Mouse (Mus musculus) left cerebral cortex, adult 11 months (tissue): ENCODE measurements around the gene Gps1.
"Not testable (repeated sequence)": the region's sequence is repeated elsewhere in the genome, so short reads cannot be mapped to it uniquely, and the experiment has no call there.

Experiments
- DNase-seq: peaks from one replicate; pipeline ENCODE4 v3.0.0; 2022; ENCODE audit warnings: low spot score

Gps1 gene

DNA sequence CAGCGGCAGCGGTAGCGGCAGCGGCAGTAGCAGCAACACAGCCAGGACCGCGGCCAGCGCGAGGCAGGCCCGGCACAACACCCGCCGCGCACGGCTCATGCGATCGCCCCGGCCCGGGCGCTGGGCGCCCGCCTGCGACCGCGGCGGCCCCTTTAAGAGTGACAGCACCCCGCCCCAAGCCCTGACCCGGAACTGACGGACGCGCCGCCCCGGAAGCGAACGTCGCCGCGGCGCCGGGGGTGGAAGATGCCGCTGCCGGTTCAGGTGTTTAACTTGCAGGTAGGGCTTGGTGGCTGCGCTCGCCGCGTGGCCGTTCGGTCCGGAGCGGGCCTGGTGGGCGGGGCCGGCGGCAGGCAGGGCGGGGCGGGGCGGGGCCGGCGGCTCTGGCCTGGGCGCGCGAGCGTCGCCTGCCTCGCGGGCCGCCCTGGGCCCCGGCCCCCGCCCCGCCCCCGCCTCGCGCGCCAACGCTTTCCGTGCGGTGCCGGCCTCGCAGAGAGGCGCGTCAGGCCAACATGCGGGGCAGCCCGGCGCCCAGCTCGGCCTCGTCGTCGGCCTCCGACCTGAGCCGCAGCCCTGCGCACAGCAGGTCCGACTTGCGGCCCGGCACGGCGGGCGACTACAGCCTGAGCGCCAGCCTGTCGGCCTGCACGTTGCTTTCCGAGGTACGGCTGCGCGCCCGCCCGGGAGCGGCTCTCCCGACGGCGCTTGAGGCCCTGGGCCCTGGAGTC lies at the start of gene Gps1, which contains the start of gene Rfng:
Gene Gps1 (plus strand): TSS at position 209 of the 728 bp plus-strand sequence.
Gene Rfng (minus strand): TSS at position 144 of the 728 bp plus-strand sequence.
- DNase-seq = peak; percentile 62

DNA sequence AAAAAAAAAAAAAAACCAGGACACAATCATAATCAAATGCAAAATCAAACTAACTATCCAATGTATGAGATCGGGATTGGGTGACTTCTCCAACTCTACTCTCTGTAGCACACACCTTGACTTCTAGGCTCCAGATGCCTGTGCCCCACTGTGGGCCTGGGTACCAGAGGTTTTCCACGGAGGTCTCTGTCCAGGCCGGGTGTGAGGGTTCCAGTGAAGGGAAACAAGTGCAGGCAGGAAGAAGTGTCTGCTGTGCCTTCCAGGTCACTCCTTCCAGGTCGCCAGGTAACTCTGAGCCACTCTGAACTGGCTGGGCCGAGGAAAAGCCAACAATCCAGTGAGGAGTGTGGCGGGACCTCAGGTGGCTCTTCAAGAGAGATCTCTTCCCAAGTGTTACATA lies 47.6 kb upstream of the Gps1 start:
- no peak for DNase-seq

DNA sequence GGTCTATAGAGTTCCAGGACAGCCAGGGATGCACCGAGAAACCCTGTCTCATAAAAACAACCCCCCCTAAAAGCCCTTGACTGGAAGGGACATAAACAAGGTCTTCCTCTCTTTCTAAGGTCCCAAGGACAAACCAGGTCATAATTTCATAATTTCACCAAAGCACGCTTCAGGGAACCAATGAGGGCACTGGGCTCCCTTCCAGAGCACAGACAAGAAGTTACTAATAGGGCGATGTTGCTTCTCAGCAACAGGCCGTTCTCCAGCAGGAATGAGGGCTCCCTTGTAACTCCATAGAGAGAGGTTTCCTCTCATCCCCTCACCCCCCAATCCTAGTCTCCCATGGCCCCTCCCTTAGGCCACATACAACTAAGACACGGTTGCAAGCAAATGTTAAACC lies 43.1 kb upstream of the Gps1 start:
- no peak for DNase-seq

DNA sequence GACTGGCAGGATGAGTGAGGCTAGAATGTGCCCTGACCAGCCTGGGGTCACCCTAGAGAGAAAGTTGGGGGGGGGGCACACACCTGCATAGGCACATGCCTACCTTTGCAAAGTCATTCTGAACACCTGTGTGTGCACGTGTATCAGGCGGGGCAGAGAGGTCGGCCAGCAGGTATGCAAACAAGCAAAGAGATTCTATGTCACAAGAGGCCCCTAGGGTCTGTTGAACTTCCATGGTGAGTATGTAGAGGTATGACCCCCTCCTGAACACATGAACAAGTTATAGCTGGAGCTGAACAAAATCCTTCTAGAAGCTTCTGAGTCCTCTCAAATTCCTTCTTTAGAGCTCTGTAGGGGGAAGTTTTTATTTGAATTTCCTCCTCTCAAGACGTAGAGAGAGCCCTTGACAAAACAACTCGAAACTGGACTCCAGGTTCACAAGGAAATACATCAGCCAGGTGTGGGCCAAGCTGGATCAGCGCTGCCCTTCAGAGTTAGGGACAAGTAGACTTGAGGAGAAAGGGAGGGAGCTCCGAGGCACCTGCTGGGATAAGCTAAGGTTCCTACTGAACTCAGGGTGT lies 39.9 kb upstream of the Gps1 start:
- DNase-seq = no peak

DNA sequence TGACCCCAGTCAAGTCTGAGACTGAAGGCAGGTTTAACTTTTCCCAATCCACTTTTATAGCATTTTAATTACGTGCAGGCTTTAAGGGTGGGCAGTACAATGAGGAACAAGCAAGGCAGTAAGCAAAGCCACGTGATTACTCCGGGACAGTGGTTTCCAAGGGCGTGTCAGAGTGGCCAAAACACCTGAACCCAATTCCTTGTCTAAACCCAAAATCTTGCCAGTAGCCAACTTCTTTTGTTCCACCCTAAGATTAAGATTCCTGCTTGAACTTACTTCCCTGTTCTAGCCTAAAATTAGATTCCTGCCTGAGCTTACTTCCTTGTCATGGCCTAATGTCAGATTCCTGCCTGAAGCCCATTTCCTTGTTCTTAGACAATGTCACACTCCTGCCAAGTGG lies 36.1 kb upstream of the Gps1 start:
- no peak for DNase-seq

DNA sequence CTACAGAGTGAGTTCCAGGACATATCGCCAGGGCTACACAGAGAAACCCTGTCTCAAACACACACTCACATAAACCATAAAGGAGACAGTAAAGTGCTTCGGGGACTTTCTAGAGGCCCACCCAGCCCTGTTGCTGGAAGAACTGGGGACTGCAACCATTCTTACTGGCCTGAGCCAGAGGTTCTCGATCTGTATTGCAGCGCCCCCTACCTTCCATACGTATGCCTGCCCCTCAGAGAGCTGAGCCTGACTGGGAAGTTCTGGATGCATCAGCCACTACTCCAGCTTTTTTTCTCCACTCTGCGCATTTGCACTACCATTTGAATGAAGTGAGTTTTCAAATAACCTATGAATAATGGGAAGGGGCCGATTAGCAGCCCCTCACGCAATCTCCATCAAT lies 34.6 kb upstream of the Gps1 start:
- DNase-seq = no peak

DNA sequence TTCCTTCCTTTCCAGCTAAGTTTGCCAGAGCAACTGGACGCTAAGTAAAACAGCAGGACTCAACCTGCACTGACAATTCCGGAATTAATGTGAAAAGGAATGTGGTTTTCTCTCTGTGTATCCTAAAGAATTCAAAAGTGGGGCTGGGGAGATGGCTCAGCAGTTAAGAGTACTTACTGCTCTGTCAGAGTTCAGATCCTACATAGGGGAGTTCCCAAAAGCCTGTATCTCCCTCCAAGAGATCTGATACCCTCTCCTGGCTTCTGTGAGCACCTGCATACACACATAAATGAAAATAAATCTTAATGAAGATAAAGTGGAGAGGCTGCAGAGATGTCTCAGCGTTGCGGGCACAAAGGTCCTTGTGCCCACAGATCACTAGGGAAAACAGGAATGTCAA lies 32.5 kb upstream of the Gps1 start:
- DNase-seq = no peak

DNA sequence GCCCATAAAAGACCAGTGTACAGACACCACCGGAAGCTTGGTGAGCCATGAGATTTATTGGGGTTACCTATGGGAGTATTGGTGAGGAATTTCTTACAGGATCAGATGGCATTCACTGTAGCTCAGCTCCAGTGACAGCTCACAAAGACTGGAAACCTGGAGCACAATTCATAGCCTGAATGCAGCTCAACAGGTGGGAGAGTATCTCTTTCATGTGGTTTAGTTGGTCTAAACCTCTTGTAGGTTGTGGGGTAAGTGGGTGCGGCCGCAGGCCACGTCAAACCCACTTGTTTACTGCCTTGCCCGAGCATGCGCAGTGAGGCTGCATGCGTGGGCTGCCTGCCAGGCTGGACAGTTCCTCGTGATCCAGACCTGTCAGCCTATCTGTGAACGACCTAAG lies 23.8 kb upstream of the Gps1 start:
- DNase-seq = no peak

DNA sequence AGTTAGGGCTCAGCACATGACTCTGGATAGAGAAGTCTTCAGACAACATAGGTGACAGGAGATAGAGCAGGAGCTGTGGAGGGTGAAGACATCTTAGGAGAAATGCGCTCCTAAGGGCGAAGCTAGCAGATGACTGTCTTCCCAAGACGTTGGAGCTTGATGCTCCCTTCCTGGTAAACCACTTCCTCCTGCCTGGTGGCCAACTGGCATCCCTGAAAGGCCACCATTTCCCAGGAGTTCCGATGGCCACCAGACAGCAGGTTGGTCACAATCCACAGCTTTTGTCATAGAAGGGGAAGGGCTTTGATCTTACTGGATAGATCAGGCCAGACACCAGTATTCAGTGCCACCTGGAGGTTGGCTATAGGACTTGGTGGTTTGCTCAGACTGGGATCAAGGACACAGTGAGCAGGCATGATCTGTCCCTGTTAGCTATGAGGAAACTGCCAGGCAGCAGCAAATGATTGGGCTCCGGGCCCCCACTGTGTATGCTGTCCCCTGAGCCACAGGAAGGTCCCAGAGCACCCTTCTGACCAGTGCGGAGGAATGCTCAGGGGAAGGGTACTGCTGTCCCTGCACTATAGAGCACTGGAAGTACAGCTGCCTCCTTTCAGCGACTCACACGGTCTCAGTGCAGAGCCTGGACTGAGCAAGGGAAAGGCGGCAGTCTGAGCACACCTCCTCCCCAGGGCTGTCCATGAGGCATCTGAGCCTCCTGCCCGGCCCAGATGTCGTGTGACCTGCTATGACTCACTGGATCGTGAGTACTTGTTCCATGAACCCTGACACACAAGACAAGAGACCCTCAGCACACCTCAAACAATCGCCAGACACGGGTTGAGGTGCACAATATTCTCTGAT lies 22.0 kb upstream of the Gps1 start:
- DNase-seq = no peak

DNA sequence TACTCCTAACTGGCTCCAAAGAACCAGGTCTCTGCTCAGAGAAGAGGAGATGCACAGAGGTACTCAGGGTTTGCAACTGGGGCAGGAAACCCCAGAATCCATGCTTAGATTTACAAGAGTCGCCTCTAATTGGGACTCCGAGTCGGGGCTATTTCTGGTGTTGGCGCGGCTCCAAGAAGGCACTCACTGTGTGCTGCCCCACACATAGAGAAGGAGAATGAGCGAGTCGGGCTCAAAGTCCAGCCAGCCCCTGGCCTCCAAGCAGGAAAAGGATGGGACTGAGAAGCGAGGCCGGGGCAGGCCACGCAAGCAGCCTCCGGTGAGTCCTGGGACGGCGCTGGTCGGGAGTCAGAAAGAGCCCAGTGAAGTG lies 21.4 kb upstream of the Gps1 start, which contains the start of gene Hmga1b:
Gene Hmga1b (plus strand): TSS at position 123 of the 370 bp plus-strand sequence.
- DNase-seq = not testable (repeated sequence)

DNA sequence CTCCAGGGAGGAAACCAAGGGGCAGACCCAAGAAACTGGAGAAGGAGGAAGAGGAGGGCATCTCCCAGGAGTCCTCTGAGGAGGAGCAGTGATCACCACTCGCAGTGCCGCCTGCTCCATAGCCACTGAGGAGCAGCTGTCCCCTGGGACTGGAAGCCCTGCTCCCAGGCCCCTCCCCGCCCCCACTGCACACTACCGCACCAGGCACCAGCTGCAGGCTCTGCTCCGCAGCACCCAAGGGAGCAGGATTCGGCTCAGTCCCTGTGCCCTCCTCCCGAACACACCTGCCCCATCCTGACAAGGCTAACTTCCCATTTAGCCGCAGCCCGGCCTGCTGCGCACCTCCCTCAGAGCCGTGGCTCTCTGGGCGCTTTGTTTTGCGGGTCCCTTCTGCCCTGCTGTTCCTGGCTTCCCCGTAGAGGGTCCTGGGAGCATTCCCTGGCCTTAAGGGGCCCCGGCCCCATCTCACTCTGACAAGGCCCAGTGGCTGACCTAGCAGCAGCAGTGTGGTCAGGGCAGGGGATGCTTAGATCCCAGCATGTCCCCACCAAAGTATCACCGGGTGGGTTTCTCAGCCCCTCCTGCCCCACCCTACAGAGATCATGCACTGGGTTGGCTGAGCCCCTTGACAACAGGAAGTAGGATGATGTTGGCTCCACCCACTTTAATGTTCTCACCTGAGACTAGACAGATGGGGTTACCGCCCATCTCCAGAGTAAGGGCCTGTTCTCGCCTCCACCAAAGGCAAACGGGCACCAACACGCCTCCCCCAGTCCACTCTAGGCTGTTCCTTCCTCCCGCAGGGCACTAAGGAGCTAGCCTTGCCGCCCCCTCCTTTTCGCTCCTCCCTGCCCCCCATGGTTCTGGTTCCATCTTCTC lies 20.7 kb upstream of the Gps1 start:
- DNase-seq = not testable (repeated sequence)

DNA sequence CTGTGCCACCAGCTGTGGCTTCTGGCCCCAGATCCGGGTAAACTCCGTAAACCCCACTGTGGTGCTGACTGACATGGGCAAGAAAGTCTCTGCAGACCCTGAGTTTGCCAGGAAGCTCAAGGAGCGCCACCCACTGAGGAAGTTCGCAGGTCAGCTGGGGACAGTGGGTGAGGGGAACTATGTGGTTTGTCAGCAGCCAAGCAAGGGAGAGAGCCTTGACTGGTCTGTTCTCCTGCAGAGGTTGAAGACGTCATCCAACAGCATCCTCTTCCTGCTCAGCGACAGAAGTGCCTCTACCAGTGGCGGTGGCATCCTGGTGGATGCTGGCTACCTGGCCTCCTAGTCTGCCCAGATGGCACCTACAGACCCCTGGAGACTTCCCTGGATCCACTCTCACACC lies 17.0 kb upstream of the Gps1 start:
- DNase-seq = not testable (repeated sequence)

DNA sequence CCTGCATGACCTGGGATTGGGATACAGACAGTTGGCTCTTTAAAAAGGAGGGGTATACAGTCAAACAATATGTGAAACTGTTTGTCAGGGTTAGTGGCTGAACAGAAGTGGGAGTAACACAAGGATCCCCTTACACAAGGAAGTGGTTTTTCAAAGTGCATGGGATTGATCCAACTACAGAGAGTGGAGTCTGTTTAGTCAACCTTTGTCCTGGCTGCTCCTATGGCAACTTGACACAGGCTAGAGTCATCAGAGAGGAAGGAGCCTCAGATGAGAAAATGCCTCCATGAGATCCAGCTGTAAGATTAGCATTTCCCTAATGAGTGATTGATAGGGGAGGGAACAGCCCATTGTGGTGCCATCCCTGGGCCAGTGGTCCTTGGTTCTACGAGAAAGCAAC lies 15.9 kb upstream of the Gps1 start:
- DNase-seq = no peak

DNA sequence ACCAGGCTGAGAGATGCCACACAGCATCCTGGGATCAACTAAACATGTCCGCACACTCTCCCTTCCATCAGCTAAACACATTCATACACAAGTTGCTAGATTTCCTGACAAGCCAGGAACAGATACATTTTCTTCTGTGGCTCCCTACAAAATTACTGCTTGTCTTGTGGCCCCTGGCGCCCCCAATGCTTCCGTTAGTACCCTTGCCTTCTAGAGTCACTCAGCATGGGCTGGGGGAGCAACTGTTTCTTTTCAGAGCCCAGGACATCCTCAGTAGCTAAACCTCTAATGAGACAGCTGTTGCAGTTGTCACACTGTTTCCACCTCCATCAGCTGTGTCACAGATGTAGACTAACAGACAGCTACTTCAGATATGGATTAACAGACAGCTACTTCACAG lies 11.3 kb upstream of the Gps1 start:
- DNase-seq = no peak

DNA sequence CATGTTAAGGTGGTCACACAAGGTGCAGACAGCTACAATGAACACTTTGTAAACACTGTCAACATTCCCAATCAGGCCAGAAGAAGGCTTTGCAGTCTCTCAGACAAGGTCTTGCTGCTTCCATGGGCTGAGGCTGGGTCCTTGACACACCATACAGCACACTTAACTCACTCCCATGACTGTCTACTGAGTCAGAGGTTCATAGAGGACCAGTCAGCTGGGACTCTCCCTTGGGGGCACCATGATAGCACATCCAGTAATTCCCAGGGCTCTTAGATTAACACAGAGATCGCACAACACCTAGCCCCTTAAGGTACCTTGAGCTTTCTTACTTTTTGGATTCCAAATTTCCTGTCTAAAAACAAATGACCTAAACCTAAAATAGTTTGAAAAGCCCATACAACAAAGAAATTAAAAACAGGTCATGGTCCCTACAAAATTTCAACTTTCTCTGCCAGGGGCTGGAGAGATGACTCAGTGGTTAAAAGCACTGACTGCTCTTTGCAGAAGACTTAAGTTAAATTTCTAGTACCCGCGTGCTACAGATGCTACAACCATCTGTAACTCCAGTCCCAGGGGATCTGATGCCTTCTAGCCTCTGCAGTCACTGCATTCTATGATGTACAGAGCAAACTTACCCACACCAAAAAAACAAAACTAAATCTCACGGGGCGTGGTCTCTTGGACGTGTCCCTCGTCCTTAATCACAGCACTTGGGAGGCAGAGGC lies 10.4 kb upstream of the Gps1 start:
- DNase-seq = no peak

DNA sequence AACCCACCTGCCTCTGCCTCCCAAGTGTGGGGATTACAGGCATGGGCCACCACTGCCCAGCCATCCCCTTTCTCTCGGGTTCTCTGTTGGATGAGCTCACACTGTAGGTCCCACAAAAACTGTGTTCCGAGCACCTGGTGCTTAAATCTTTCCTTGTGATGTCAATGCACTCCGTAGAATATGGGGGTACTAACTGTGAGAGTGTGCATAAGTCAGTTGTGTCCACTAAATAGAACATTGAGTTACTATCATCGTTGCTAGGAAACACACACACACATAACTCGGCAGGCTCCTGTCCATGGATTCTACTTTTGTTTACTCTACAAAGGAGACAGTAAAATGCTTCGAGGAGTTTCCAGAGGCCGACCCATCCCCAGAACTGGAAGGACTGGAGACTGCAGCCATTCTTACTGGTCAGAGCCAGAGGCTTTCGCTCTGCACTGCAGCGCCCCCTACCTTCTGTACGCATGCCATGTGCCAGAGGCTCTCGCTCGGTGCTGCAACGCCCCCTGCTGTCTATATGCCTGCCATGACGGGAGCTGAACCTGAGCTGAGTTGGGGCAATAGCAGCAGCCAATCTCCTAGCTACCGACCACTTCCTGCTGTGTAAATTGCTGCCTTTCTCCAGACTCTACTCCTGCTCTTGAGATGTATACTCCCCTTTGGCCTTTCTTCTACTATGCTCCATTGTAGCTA lies 8.2 kb upstream of the Gps1 start:
- DNase-seq = peak; percentile 87

DNA sequence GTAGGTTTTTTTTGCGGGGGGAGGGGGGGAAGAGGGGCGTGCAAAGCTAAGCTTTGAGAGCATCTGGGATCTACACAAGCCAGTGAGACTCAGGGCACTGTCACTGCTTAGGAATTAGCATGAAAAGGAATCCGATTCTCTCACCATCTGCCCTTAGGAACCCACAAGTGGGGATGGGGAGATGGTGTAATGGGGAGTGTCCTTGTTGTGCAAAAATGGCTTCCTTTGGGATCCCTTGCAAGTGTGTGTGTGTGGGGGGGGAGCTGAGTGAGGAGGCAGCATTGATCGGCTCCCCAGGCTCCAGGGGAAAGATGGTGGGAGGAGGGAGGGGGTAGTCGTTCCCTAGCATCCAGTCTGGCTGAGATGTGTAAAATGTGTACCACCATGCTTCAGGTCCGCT lies 6.9 kb upstream of the Gps1 start:
- no peak for DNase-seq

DNA sequence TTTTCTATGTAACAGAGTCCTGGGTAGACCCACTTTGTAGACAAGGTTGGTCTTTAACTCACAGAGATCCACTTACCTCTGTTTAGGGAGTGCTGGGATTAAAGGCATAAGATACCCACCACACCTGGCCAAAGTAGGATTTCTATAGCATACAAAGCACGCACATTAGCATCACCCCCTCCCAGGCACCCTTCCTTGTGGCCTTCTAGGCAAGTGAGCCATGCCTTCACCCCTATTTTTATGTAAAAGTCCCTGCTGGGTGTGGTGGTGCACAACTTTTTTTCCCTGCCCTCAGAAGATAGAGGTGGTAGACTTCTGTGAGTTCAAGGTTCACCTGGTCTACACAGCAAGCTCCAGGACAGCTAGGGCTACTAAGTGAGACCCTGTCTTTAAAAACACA lies 4.2 kb upstream of the Gps1 start:
- DNase-seq = no peak

DNA sequence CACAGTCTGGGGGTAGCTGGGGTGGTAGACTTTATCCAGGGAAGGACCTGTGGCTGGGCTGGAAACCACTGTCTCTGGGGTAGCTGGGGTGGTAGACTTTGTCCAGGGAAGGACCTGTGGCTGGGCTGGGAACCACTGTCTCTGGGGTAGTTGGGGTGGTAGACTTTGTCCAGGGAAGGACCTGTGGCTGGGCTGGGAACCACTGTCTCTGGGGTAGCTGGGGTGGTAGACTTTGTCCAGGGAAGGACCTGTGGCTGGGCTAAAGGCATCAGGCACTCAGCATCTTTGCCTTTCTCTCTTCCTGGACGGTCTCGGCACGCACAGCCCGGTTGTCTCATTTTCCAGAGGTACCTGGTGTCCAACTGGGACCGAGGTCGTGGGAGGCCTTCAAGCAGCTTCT lies 2.7 kb upstream of the Gps1 start:
- DNase-seq = not testable (repeated sequence)

DNA sequence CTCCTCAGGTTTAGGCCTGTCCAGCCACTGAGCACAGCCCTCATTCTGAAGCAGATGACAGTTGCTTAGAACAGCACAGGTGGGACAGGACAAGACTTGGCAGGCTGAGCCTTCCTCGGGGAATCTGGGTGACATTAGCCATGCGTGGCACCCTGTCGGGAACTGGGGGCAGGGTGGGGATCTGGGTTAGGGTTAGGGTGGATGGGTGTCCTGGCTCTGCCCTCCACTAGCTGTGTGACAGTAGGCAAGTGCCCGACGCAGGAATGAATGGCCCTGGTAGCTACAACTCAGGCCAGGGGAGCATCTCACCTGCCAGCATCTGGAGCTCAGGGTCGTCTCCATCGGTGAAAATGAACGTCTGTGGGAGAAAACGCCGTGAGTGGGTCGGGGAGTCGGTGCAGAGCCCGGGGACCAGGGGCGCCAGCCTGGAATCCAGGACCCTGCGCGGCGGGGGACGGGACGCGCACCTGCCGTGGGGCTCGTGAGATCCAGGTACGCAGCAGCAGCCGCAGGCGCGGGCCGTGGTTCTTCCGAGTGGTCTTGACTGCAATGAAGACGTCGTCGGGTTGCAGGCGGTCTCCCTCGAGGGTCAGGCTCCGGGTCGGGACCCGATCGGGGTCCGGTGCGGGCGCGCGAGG lies 527 bp upstream of the Gps1 start:
- no peak for DNase-seq
